Mouse (Mus musculus) T-helper 17 cell (primary cell): ENCODE measurements at regions not wholly inside any gene's neighbourhood (a gene's known extent, or its start where the extent isn't known, plus 50 kb on each side); places are given as distances from the start of the nearest gene placed in this dataset.

Experiments used
- in situ Hi-C, 2 experiments: fragments of 300-600 bp; cut with MboI, MseI; formaldehyde crosslinking; loops; 1 replicate in 1 of 2; 2 replicates in 1 of 2; pipeline ENCODE4 v1.15.1; 2025; ENCODE audit warnings: high pct_unique_total_duplicates in 2 of 2

GRCm38 (mm10) chr10:87639339-87639738 lies 117.7 kb downstream of the Pah start:
- in situ Hi-C loops, result no loop called here

GRCm38 (mm10) chr10:87649091-87649490 lies 127.5 kb downstream of the Pah start:
- in situ Hi-C loops, result no loop called here

GRCm38 (mm10) chr10:87652139-87652740 lies 130.6 kb downstream of the Pah start:
- in situ Hi-C loops, result no loop called here

- in situ Hi-C loops, result no loop called here
These were observed 132.5 kb downstream of the Pah start for GRCm38 (mm10) chr10:87654112-87654511.

- in situ Hi-C loops, result no loop called here
These were observed 144.6 kb downstream of the Pah start for GRCm38 (mm10) chr10:87666020-87666718.

- in situ Hi-C loops, result no loop called here
These were observed 145.3 kb downstream of the Pah start for GRCm38 (mm10) chr10:87666719-87667387.

- in situ Hi-C loops, result no loop called here
These were observed 146.1 kb downstream of the Pah start for GRCm38 (mm10) chr10:87667651-87668140.

- in situ Hi-C loops, result no loop called here
These were observed 153.3 kb downstream of the Pah start for GRCm38 (mm10) chr10:87674740-87675420.

- in situ Hi-C loops, result no loop called here
These were observed 154.6 kb downstream of the Pah start for GRCm38 (mm10) chr10:87676041-87676672.

GRCm38 (mm10) chr10:87678984-87679383 lies 157.4 kb downstream of the Pah start:
- in situ Hi-C loops, result no loop called here

- in situ Hi-C loops, result loop anchor here in 1 of 2 experiments (5.0 kb wide), 1 partner anchor 51 kb away; no protein-coding TSS in a partner anchor
These were observed 164.7 kb downstream of the Pah start for GRCm38 (mm10) chr10:87686311-87686710.

- in situ Hi-C loops, result loop anchor here in 1 of 2 experiments (5.0 kb wide), 1 partner anchor 51 kb away; no protein-coding TSS in a partner anchor
These were observed 165.2 kb downstream of the Pah start for GRCm38 (mm10) chr10:87686785-87687184.

- in situ Hi-C loops, result loop anchor here in 1 of 2 experiments (5.0 kb wide), 1 partner anchor 49 kb away; no protein-coding TSS in a partner anchor
These were observed 166.2 kb downstream of the Pah start for GRCm38 (mm10) chr10:87687844-87688243.

- in situ Hi-C loops, result no loop called here
These were observed 167.2 kb upstream of the Igf1 start for GRCm38 (mm10) chr10:87690831-87691230.

- in situ Hi-C loops, result no loop called here
These were observed 161.6 kb upstream of the Igf1 start for GRCm38 (mm10) chr10:87696485-87696884.

- in situ Hi-C loops, result loop anchor here in 1 of 2 experiments (5.0 kb wide), 1 partner anchor 99 kb away; no protein-coding TSS in a partner anchor
These were observed 146.9 kb upstream of the Igf1 start for GRCm38 (mm10) chr10:87711209-87711608.

GRCm38 (mm10) chr10:87711798-87712197 lies 146.3 kb upstream of the Igf1 start:
- in situ Hi-C loops, result loop anchor here in 1 of 2 experiments (5.0 kb wide), 1 partner anchor 99 kb away; no protein-coding TSS in a partner anchor

- in situ Hi-C loops, result no loop called here
These were observed 142.0 kb upstream of the Igf1 start for GRCm38 (mm10) chr10:87715874-87716600.

- in situ Hi-C loops, result no loop called here
These were observed 140.9 kb upstream of the Igf1 start for GRCm38 (mm10) chr10:87717156-87717555.

GRCm38 (mm10) chr10:87718491-87718890 lies 139.6 kb upstream of the Igf1 start:
- in situ Hi-C loops, result no loop called here
